17 mouse cellular contexts compared by ENCODE assay signal in genomic region chr9:27173646-27174045, GRCm38 (mm10). TPM values are rescaled to one million over a fixed set of nuclear protein-coding genes. Genes with fewer than 3 reads are reported as not detected.
DNase-seq lines count a peak whose midpoint lies in the region; ATAC-seq and TF ChIP-seq lines count a peak whose summit lies in the region.
"Had no signal": no experiment of that assay in that cellular context is flagged by ENCODE, and none has a peak within 500 bp of the region (broad histone marks: within the 10 kb centered on the region; RNA-seq: fewer than 3 reads in every experiment).

No protein-coding gene starts in this region.

- H3K9me3 ChIP-seq in neural tube, embryonic 13.5 days, result no peaks in the 10 kb centered on the region
- no peaks in the 10 kb centered on the region for H3K9me3 ChIP-seq in neural tube, embryonic 15.5 days (replicated peaks)
- no peaks in the 10 kb centered on the region for H3K9me3 ChIP-seq in forebrain, embryonic 16.5 days (ENCODE audit: control insufficient read depth, low read length)
- no peaks in the 10 kb centered on the region for H3K9me3 ChIP-seq in midbrain, embryonic 15.5 days
- no peaks in the 10 kb centered on the region for H3K9me3 ChIP-seq in embryonic facial prominence, embryonic 10.5 days
- H3K9me3 ChIP-seq: embryonic facial prominence, embryonic 13.5 days; heart, embryonic 13.5 days; hindbrain, embryonic 15.5 days had no signal

- TF ChIP-seq CTCF in layer of hippocampus, adult 2 months (conservative IDR thresholded peaks at IDR 0.05), result no peak

- no peak for ATAC-seq in neural tube, embryonic 13.5 days (ENCODE audit: low read depth)
- no peak for ATAC-seq in neural tube, embryonic 15.5 days (ENCODE audit: low FRiP score)
- ATAC-seq in forebrain, embryonic 16.5 days, result no peak
- no peak for ATAC-seq in midbrain, embryonic 15.5 days (replicated peaks)

- H3K9ac ChIP-seq in neural tube, embryonic 13.5 days, result 0 out of 2 replicates have a peak overlapping the region, but pooled peaks have one; percentile 2
- no peak overlapping the region for H3K9ac ChIP-seq in neural tube, embryonic 15.5 days (replicated peaks)
- H3K9ac ChIP-seq in forebrain, embryonic 16.5 days (replicated peaks; ENCODE audit: low read depth, low read length), result no peak overlapping the region
- no peak overlapping the region for H3K9ac ChIP-seq in midbrain, embryonic 15.5 days
- H3K9ac ChIP-seq: embryonic facial prominence, embryonic 13.5 days; heart, embryonic 13.5 days; hindbrain, embryonic 15.5 days had no signal

- no peak overlapping the region for H3K4me2 ChIP-seq in neural tube, embryonic 13.5 days
- H3K4me2 ChIP-seq in neural tube, embryonic 15.5 days, result no peak overlapping the region
- no peak overlapping the region for H3K4me2 ChIP-seq in forebrain, embryonic 16.5 days (ENCODE audit: low read length)
- no peak overlapping the region for H3K4me2 ChIP-seq in midbrain, embryonic 15.5 days
- H3K4me2 ChIP-seq: embryonic facial prominence, embryonic 13.5 days; heart, embryonic 13.5 days; hindbrain, embryonic 15.5 days had no signal

- peaks cover 5% of the 10 kb centered on the region for H3K4me1 ChIP-seq in neural tube, embryonic 13.5 days (replicated peaks)
- peaks cover 3% of the 10 kb centered on the region; the same call in 1 of the 2 replicates for H3K4me1 ChIP-seq in neural tube, embryonic 15.5 days
- peaks cover 11% of the 10 kb centered on the region for H3K4me1 ChIP-seq in forebrain, embryonic 16.5 days (replicated peaks; ENCODE audit: control insufficient read depth, insufficient read depth, low read length)
- peaks cover 10% of the 10 kb centered on the region; the same call in 1 of the 2 replicates for H3K4me1 ChIP-seq in midbrain, embryonic 15.5 days
- H3K4me1 ChIP-seq in embryonic facial prominence, embryonic 10.5 days, result peaks cover 5% of the 10 kb centered on the region

- DNase-seq in layer of hippocampus, adult 2 months (ENCODE audit: low spot score in 2 of 2), result no peak
- no peak for DNase-seq in layer of hippocampus, postnatal 10 days (ENCODE audit: low spot score in 2 of 2)
- no peak for DNase-seq in embryonic facial prominence, embryonic 10.5 days (ENCODE audit: low spot score)
- no peak for DNase-seq in frontal cortex, postnatal 14 days (ENCODE audit: low spot score in 2 of 2)
- DNase-seq: adrenal gland, postnatal 10 days; cerebellum, adult 11 months; cerebellum, adult 8-10 months; gastrocnemius, postnatal 36 days; heart, postnatal 36 days had no signal

- no peaks in the 10 kb centered on the region for H3K36me3 ChIP-seq in neural tube, embryonic 13.5 days
- H3K36me3 ChIP-seq in neural tube, embryonic 15.5 days, result no peaks in the 10 kb centered on the region
- H3K36me3 ChIP-seq in forebrain, embryonic 16.5 days (ENCODE audit: control insufficient read depth, insufficient read depth), result no peaks in the 10 kb centered on the region
- no peaks in the 10 kb centered on the region for H3K36me3 ChIP-seq in midbrain, embryonic 15.5 days (replicated peaks)
- no peaks in the 10 kb centered on the region for H3K36me3 ChIP-seq in embryonic facial prominence, embryonic 10.5 days (replicated peaks)
- H3K36me3 ChIP-seq: embryonic facial prominence, embryonic 13.5 days; heart, embryonic 13.5 days; hindbrain, embryonic 15.5 days had no signal

- 0 out of 2 replicates have a peak overlapping the region, but pooled peaks have one; percentile 63 for H3K27ac ChIP-seq in layer of hippocampus, adult 2 months
- no peak overlapping the region for H3K27ac ChIP-seq in neural tube, embryonic 13.5 days (replicated peaks)
- H3K27ac ChIP-seq in neural tube, embryonic 15.5 days (replicated peaks), result no peak overlapping the region
- H3K27ac ChIP-seq in forebrain, embryonic 16.5 days (ENCODE audit: low read length), result 0 out of 2 replicates have a peak overlapping the region, but pooled peaks have one; percentile 25
- 0 out of 2 replicates have a peak overlapping the region, but pooled peaks have one; percentile 39 for H3K27ac ChIP-seq in midbrain, embryonic 15.5 days
- H3K27ac ChIP-seq in embryonic facial prominence, embryonic 10.5 days (replicated peaks), result no peak overlapping the region
- H3K27ac ChIP-seq: embryonic facial prominence, embryonic 13.5 days; heart, embryonic 13.5 days; hindbrain, embryonic 15.5 days had no signal

- WGBS in neural tube, embryonic 13.5 days, result 77% methylated on average over 2 of the region's 2 CpGs
- 75% methylated on average over 2 of the region's 2 CpGs for WGBS in neural tube, embryonic 15.5 days
- WGBS in forebrain, embryonic 16.5 days, result 52% methylated on average over 2 of the region's 2 CpGs
- 64% methylated on average over 2 of the region's 2 CpGs for WGBS in midbrain, embryonic 15.5 days
- WGBS in embryonic facial prominence, embryonic 10.5 days, result 57% methylated on average over 2 of the region's 2 CpGs

- H3K27me3 ChIP-seq in neural tube, embryonic 13.5 days, result peaks cover 9% of the 10 kb centered on the region
- peaks cover 8% of the 10 kb centered on the region; the same call in 1 of the 2 replicates for H3K27me3 ChIP-seq in neural tube, embryonic 15.5 days (replicated peaks)
- H3K27me3 ChIP-seq in forebrain, embryonic 16.5 days (replicated peaks; ENCODE audit: control insufficient read depth, insufficient read depth, low read length), result 0 out of 2 replicates have a peak, but pooled peaks cover 2% of the 10 kb centered on the region
- no peaks in the 10 kb centered on the region for H3K27me3 ChIP-seq in midbrain, embryonic 15.5 days (replicated peaks)
- no peaks in the 10 kb centered on the region for H3K27me3 ChIP-seq in embryonic facial prominence, embryonic 10.5 days (replicated peaks; ENCODE audit: low read depth, poor library complexity, severe bottlenecking)
- H3K27me3 ChIP-seq: embryonic facial prominence, embryonic 13.5 days; heart, embryonic 13.5 days; hindbrain, embryonic 15.5 days had no signal

- H3K4me3 ChIP-seq in layer of hippocampus, adult 2 months, result no peak overlapping the region
- H3K4me3 ChIP-seq in neural tube, embryonic 13.5 days, result no peak overlapping the region
- no peak overlapping the region for H3K4me3 ChIP-seq in neural tube, embryonic 15.5 days (replicated peaks)
- H3K4me3 ChIP-seq in forebrain, embryonic 16.5 days (replicated peaks; ENCODE audit: low read length), result no peak overlapping the region
- H3K4me3 ChIP-seq in midbrain, embryonic 15.5 days, result no peak overlapping the region
- H3K4me3 ChIP-seq in embryonic facial prominence, embryonic 10.5 days, result no peak overlapping the region
- H3K4me3 ChIP-seq: embryonic facial prominence, embryonic 13.5 days; heart, embryonic 13.5 days; hindbrain, embryonic 15.5 days had no signal

RNA-seq across cellular contexts. Expression of gene Jam3, which starts 18.4 kb away (rescaled TPM):
- total RNA-seq in layer of hippocampus, adult 2 months (2021), result 10 to 100 TPM; 36.4 to 42.3 TPM
- 10 to 100 TPM; 24.3 to 26.5 TPM for total RNA-seq in layer of hippocampus, postnatal 10 days (2021)
- polyA plus RNA-seq in neural tube, embryonic 13.5 days (2015; fragmentation: Nextera tagmentation; extraction: Ambion mirVana), result 68.9 and 80.3 TPM in 2 replicates
- 42.3 and 45.0 TPM in 2 replicates for polyA plus RNA-seq in neural tube, embryonic 15.5 days (2015; fragmentation: Nextera tagmentation; extraction: Ambion mirVana)
- 60.2 and 62.2 TPM in 2 replicates for polyA plus RNA-seq in forebrain, embryonic 16.5 days (2015; fragmentation: Nextera tagmentation; extraction: Ambion mirVana)
- 52.2 and 53.5 TPM in 2 replicates for polyA plus RNA-seq in midbrain, embryonic 15.5 days (2015; fragmentation: Nextera tagmentation; extraction: Ambion mirVana)
- polyA plus RNA-seq in embryonic facial prominence, embryonic 10.5 days (2016; fragmentation: Nextera tagmentation; extraction: Ambion mirVana), result 100 and 111 TPM in 2 replicates
- total RNA-seq: MEL had no signal

Comparison
In these comparisons a context has a peak if more than half of its experiments do, and no peak if none do; other contexts are left out.
1. H3K27ac ChIP-seq: peak in layer of hippocampus, adult 2 months (single experiment), forebrain, embryonic 16.5 days (single experiment) and midbrain, embryonic 15.5 days (single experiment); none in neural tube, embryonic 13.5 days (single experiment), neural tube, embryonic 15.5 days (single experiment) and embryonic facial prominence, embryonic 10.5 days (single experiment).